Mouse (Mus musculus) thymus, postnatal 10 days (tissue): Measurements from ENCODE around the gene Pcdh20.

Source experiments
- DNase-seq, 2 experiments: peaks; one replicate each; pipeline ENCODE4 v3.0.0; 2021; ENCODE audit warnings: low spot score in 2 of 2

Gene Pcdh20

DNA sequence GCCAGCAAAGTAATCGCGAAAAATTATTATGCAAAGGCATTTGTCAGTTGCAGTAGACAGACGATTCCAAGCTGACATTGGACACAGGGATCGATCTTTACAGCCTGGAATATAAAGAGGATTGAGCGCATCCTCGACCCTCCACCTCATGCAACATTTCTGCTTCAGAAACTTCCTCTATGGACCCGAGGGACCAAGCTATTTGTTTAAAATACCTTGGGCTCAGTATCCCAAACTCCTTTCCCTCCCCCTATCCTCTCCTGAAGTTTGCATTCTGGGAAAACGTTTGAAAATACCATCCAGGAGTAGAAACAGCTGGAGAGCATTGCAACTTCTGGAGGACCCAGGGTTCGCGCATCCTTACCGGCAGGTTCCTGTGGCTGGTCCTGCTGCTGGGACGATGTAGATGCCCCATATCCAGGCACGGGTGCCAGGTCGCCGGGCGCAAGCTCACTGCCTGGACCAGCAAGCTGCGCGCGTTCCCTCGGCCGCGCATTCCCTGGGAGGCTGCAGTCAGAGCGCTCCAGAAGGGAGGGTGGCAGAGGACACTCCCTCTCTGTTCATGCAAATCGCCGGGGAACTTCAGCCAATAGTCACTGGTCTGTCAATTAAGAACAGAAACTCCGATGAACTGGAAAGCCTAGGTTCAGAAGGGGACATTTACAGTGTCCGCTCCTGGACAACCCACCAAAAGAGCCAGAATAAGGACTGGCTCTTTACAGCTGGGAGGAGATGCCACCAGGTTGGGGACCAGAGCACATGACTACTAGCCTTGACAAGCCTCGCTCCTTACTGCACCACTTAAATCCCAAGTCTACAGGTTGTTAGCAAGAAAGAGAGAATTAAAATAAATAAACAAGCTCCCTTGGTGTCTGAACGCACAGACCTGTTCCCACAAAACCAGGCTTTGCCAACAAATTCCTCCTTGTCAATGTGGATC, at the start of gene Pcdh20:
TSS of gene Pcdh20 (minus strand) at position 902 of the 940 bp plus-strand sequence.
- DNase-seq: no peak

- no peak for DNase-seq
Measured at GRCm38 (mm10) chr14:88479909-88480308, 8.7 kb upstream of the Pcdh20 start.

DNA sequence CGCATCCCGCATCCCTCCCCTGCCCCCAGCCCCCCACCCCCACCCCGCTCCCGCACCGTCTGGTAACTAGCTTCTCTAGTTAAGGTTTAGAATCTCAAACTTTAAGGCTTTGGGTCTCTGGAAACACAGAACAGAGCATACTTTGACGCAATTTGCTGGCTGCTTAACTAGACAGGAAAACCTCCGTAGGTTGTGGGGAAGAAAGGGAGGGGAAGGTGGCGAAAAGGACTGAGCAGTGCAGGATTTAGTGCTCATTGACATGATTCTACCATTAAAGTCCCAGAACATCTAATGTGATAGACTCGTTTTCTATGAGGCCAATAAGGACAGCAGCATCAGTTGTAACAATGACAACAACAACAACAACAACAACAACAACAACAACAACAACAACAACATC, 1.2 kb downstream of the Pcdh20 start:
- DNase-seq: no peak

DNA sequence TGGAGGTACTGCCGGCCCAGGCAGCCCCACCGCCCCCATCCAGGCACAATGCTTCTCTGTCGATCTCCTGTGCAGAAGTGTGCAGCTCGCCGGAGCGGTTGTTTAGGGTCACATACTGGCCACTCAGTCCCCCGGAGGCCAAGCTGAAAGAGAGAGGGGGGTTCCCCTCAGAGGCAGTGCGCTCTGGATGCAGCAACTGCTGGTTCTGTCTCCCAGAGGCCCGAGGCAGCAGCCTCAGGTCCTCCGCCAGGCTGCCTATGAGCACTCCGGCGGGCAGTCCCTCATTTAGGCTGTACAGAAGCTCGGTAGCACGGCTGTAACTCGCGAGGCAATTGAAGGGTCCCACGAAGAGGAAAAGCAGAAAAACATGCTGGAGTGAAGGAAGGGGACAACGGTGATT, 1.8 kb downstream of the Pcdh20 start:
- DNase-seq: no peak

GRCm38 (mm10) chr14:88466416-88466815, 4.8 kb downstream of the Pcdh20 start:
- no peak for DNase-seq

DNA sequence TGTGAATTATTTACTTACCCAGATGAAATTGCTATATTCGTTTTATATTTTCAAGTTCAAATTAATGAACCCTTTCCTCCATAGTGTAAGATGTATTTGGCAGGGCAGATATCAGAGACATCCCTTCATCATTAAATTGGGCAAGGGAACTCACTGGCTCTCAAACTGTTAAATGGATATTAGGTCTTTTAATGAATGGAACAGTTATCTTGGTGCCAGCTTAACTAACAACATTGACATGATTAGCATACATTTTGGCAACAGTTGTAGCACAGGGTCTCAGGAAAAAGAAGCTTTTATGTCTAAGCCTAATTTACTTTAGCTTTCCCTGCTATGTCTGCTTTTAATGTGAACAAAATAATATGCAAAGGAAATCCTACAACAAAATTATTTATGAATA, 6.8 kb downstream of the Pcdh20 start:
- DNase-seq: no peak

DNA sequence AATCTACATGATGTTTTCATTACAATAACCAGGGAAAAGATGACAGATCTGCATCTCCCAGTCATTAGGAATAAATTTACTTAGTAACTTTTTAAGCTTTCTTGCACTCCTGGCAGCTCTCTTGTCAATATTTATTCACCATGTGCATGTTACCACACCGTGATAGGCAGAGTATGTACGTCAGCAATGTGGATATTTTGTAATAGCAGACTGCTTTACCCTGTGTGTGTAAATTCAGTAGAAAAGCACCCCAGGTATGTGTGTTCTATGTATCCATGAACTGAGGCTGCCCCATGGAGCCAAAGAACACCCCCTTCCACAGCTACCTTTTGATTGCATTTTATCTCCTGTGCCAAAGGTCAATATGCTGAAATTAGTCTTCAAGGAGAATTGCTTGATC, 7.8 kb downstream of the Pcdh20 start:
- DNase-seq: no peak

DNA sequence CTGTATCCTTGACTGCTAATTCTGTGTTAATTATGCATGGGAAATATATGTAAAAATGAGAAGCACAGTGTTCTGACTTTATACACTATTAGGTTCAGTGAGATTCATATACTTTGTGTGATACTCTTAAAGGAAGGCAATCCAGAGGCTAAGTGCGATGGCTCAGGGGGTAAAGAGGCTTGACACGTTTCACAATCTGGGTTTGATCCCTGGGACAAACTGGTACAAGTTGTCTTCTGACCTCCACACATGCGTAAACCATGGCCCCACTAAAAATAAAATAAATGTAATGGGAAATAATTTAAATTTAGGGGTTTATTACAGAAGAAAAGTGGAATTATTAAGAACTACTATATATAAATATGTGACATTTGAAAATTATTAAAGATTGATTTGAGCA, 8.3 kb downstream of the Pcdh20 start:
- DNase-seq: no peak

- no peak for DNase-seq
Measured at GRCm38 (mm10) chr14:88460705-88461104, 10.5 kb downstream of the Pcdh20 start.

DNA sequence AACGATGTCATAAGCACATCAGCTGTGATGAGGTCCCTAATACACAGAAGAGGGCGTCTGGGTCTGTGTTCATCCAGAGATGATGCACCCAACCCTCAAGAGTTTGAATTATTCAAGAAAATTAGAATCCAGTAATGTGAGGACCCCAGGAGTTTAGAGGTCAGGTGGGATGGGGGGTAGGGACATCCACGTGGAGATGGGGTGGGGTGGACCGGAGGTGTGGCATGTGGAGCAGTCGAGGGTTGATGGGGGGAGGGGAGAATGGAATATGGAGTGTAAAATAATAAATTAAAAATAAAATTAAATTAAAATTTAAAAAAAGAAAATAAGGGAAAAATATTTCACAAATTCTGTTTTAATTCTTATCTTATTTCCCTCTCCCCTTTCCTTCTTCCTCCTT, 27.9 kb downstream of the Pcdh20 start:
- no peak for DNase-seq

DNA sequence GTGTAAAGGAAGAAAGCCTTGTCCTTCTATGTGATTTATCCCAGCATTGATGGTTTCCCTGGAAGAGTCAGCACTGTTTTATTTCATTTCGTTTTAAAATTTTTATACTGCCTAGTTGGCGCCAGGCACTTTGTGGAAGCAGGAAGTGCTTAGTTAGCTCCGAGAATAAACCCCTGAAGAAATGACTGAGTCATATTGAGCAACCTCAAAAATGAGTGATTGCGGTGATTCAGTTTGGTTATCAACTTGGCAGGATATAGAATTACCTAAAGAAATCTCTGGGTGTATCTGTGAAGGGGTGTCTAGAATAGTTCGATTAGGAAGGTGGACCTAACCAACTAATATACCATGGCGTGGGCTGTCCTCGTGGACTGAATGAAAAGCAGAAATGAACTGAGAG, 41.8 kb downstream of the Pcdh20 start:
- no peak for DNase-seq

DNA sequence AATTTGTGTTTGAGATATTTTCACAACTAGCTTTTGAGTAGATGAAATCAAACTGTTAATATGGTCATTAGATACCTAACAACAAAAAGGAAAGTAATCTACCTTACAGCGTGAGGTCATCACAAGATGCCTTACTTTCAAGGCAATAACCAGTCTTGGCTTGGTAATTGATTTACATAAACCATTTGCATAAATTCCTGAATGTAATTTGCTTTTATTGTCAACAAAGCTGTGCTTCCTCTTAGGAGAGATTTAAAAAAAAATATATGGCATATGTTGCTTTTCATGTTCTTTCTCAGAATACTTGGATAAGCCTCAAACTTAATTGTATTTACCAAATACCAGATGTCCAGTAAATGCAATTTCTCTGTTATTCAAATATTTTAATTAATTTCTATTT, 43.8 kb downstream of the Pcdh20 start:
- DNase-seq: no peak
